Mouse (Mus musculus): ENCODE measurements at regions not wholly inside any gene's neighbourhood (a gene's known extent, or its start where the extent isn't known, plus 50 kb on each side); places are given as distances from the start of the nearest gene placed in this dataset.

GRCm38 (mm10) chr13:31681571-31681970, 56.0 kb downstream of the Foxf2 start:
- Histone ChIP-seq H3K9ac (no peak overlapping the region), H3K36me3 (no peaks in the 10 kb centered on the region), H3K27ac (no peak overlapping the region), H3K4me2 (no peak overlapping the region), H3K4me3 (replicated peaks) (no peak overlapping the region), H3K4me1 (replicated peaks) (no peaks in the 10 kb centered on the region), H3K9me3 (replicated peaks) (no peaks in the 10 kb centered on the region), H3K27me3 (no peaks in the 10 kb centered on the region)
- WGBS (ENCODE audit: insufficient replicate concordance): 53% methylated on average over 4 of the region's 4 CpGs
- no peak for DNase-seq
- no peak for ATAC-seq (ENCODE audit: low read depth)

- H3K9ac ChIP-seq: no peak overlapping the region
- H3K27ac ChIP-seq: no peak overlapping the region
- H3K36me3 ChIP-seq: no peaks in the 10 kb centered on the region
- no peaks in the 10 kb centered on the region for H3K9me3 ChIP-seq (replicated peaks)
- 36% methylated on average over 5 of the region's 5 CpGs for WGBS (ENCODE audit: insufficient replicate concordance)
- no peak overlapping the region for H3K4me2 ChIP-seq
- no peaks in the 10 kb centered on the region for H3K27me3 ChIP-seq
- no peak overlapping the region for H3K4me3 ChIP-seq (replicated peaks)
- DNase-seq: no peak
- ATAC-seq (ENCODE audit: low read depth): no peak
- no peaks in the 10 kb centered on the region for H3K4me1 ChIP-seq (replicated peaks)
These were observed 57.7 kb downstream of the Foxf2 start for GRCm38 (mm10) chr13:31683311-31683710.

- no peak overlapping the region for H3K4me3 ChIP-seq (replicated peaks)
- 60% methylated on average over 3 of the region's 3 CpGs for WGBS (ENCODE audit: insufficient replicate concordance)
- H3K9ac ChIP-seq: no peak overlapping the region
- H3K27ac ChIP-seq: no peak overlapping the region
- no peaks in the 10 kb centered on the region for H3K36me3 ChIP-seq
- ATAC-seq (ENCODE audit: low read depth) (no peak), DNase-seq (no peak)
- H3K4me1 ChIP-seq (replicated peaks): no peaks in the 10 kb centered on the region
- H3K4me2 ChIP-seq: no peak overlapping the region
- H3K27me3 ChIP-seq: no peaks in the 10 kb centered on the region
- H3K9me3 ChIP-seq (replicated peaks): no peaks in the 10 kb centered on the region
These were observed 62.9 kb downstream of the Foxf2 start for GRCm38 (mm10) chr13:31688531-31688930.

- no peak overlapping the region for H3K4me3 ChIP-seq (replicated peaks)
- no peaks in the 10 kb centered on the region for H3K9me3 ChIP-seq (replicated peaks)
- DNase-seq (peak; percentile 22), ATAC-seq (ENCODE audit: low read depth) (no peak)
- no peak overlapping the region for H3K4me2 ChIP-seq
- no peak overlapping the region for H3K9ac ChIP-seq
- 0% methylated on average over 1 of the region's 1 CpGs for WGBS (ENCODE audit: insufficient replicate concordance)
- H3K27me3 ChIP-seq: no peaks in the 10 kb centered on the region
- H3K36me3 ChIP-seq: no peaks in the 10 kb centered on the region
- no peak overlapping the region for H3K27ac ChIP-seq
- H3K4me1 ChIP-seq (replicated peaks): no peaks in the 10 kb centered on the region
These were observed 63.7 kb downstream of the Foxf2 start for GRCm38 (mm10) chr13:31689317-31689716.

GRCm38 (mm10) chr13:31695725-31696124, 70.1 kb downstream of the Foxf2 start:
- 45% methylated on average over 7 of the region's 7 CpGs for WGBS (ENCODE audit: insufficient replicate concordance)
- Histone ChIP-seq H3K9ac (no peak overlapping the region), H3K27ac (no peak overlapping the region), H3K9me3 (replicated peaks) (no peaks in the 10 kb centered on the region), H3K36me3 (no peaks in the 10 kb centered on the region), H3K27me3 (no peaks in the 10 kb centered on the region), H3K4me3 (replicated peaks) (no peak overlapping the region), H3K4me2 (no peak overlapping the region), H3K4me1 (replicated peaks) (no peaks in the 10 kb centered on the region)
- no peak for DNase-seq
- no peak for ATAC-seq (ENCODE audit: low read depth)

GRCm38 (mm10) chr13:31704199-31704598, 78.6 kb downstream of the Foxf2 start:
- Histone ChIP-seq H3K36me3 (no peaks in the 10 kb centered on the region), H3K9me3 (replicated peaks) (no peaks in the 10 kb centered on the region), H3K27me3 (no peaks in the 10 kb centered on the region), H3K9ac (no peak overlapping the region), H3K27ac (no peak overlapping the region), H3K4me3 (replicated peaks) (no peak overlapping the region), H3K4me1 (replicated peaks) (no peaks in the 10 kb centered on the region), H3K4me2 (no peak overlapping the region)
- DNase-seq (no peak), ATAC-seq (ENCODE audit: low read depth) (no peak)
- WGBS (ENCODE audit: insufficient replicate concordance): 47% methylated on average over 1 of the region's 1 CpGs

GRCm38 (mm10) chr13:31705406-31705805, 79.8 kb downstream of the Foxf2 start:
- no peak for DNase-seq
- H3K4me1 ChIP-seq (replicated peaks): no peaks in the 10 kb centered on the region
- ATAC-seq (ENCODE audit: low read depth): no peak
- no peak overlapping the region for H3K9ac ChIP-seq
- H3K36me3 ChIP-seq: no peaks in the 10 kb centered on the region
- 37% methylated on average over 2 of the region's 2 CpGs for WGBS (ENCODE audit: insufficient replicate concordance)
- H3K9me3 ChIP-seq (replicated peaks): no peaks in the 10 kb centered on the region
- H3K4me3 ChIP-seq (replicated peaks): no peak overlapping the region
- no peak overlapping the region for H3K27ac ChIP-seq
- H3K27me3 ChIP-seq: no peaks in the 10 kb centered on the region
- H3K4me2 ChIP-seq: no peak overlapping the region

- H3K27ac ChIP-seq: no peak overlapping the region
- no peaks in the 10 kb centered on the region for H3K36me3 ChIP-seq
- no peaks in the 10 kb centered on the region for H3K27me3 ChIP-seq
- DNase-seq: no peak
- 61% methylated on average over 6 of the region's 6 CpGs for WGBS (ENCODE audit: insufficient replicate concordance)
- no peak overlapping the region for H3K9ac ChIP-seq
- no peak overlapping the region for H3K4me3 ChIP-seq (replicated peaks)
- ATAC-seq (ENCODE audit: low read depth): no peak
- no peak overlapping the region for H3K4me2 ChIP-seq
- H3K9me3 ChIP-seq (replicated peaks): no peaks in the 10 kb centered on the region
- no peaks in the 10 kb centered on the region for H3K4me1 ChIP-seq (replicated peaks)
These were observed 85.1 kb downstream of the Foxf2 start for GRCm38 (mm10) chr13:31710681-31711080.

- no peak for DNase-seq
- Histone ChIP-seq H3K4me2 (no peak overlapping the region), H3K4me3 (replicated peaks) (no peak overlapping the region), H3K9ac (no peak overlapping the region), H3K36me3 (no peaks in the 10 kb centered on the region), H3K27ac (no peak overlapping the region), H3K9me3 (replicated peaks) (no peaks in the 10 kb centered on the region), H3K27me3 (no peaks in the 10 kb centered on the region), H3K4me1 (replicated peaks) (no peaks in the 10 kb centered on the region)
- no peak for ATAC-seq (ENCODE audit: low read depth)
- 65% methylated on average over 2 of the region's 2 CpGs for WGBS (ENCODE audit: insufficient replicate concordance)
These were observed 90.1 kb downstream of the Foxf2 start for GRCm38 (mm10) chr13:31715683-31716082.

- DNase-seq (no peak), ATAC-seq (ENCODE audit: low read depth) (no peak)
- H3K4me2 ChIP-seq: no peak overlapping the region
- no peak overlapping the region for H3K4me3 ChIP-seq (replicated peaks)
- H3K4me1 ChIP-seq (replicated peaks): no peaks in the 10 kb centered on the region
- 11% methylated on average over 2 of the region's 2 CpGs for WGBS (ENCODE audit: insufficient replicate concordance)
- H3K9me3 ChIP-seq (replicated peaks): no peaks in the 10 kb centered on the region
- H3K27me3 ChIP-seq: no peaks in the 10 kb centered on the region
- H3K27ac ChIP-seq: no peak overlapping the region
- no peak overlapping the region for H3K9ac ChIP-seq
- H3K36me3 ChIP-seq: no peaks in the 10 kb centered on the region
These were observed 89.7 kb upstream of the Foxc1 start for GRCm38 (mm10) chr13:31716771-31717170.

- no peak for ATAC-seq (ENCODE audit: low read depth)
These were observed 85.7 kb upstream of the Foxc1 start for GRCm38 (mm10) chr13:31720731-31721130.

GRCm38 (mm10) chr13:31728862-31729261, 77.6 kb upstream of the Foxc1 start:
- H3K4me2 ChIP-seq: no peak overlapping the region
- 65% methylated on average over 2 of the region's 2 CpGs for WGBS (ENCODE audit: insufficient replicate concordance)

More at GRCm38 (mm10) chr13:31720731-31721130, 85.7 kb upstream of the Foxc1 start:
- WGBS (ENCODE audit: insufficient replicate concordance): 44% methylated on average over 2 of the region's 2 CpGs
- Histone ChIP-seq H3K9me3 (replicated peaks) (no peaks in the 10 kb centered on the region), H3K4me3 (replicated peaks) (no peak overlapping the region), H3K4me2 (no peak overlapping the region), H3K36me3 (no peaks in the 10 kb centered on the region), H3K27me3 (no peaks in the 10 kb centered on the region), H3K9ac (no peak overlapping the region), H3K27ac (no peak overlapping the region), H3K4me1 (replicated peaks) (no peaks in the 10 kb centered on the region)
- DNase-seq: no peak

More at GRCm38 (mm10) chr13:31728862-31729261, 77.6 kb upstream of the Foxc1 start:
- Histone ChIP-seq H3K36me3 (no peaks in the 10 kb centered on the region), H3K4me1 (replicated peaks) (no peaks in the 10 kb centered on the region), H3K9me3 (replicated peaks) (no peaks in the 10 kb centered on the region), H3K27me3 (no peaks in the 10 kb centered on the region), H3K27ac (no peak overlapping the region), H3K4me3 (replicated peaks) (no peak overlapping the region), H3K9ac (no peak overlapping the region)
- no peak for ATAC-seq (ENCODE audit: low read depth)
- DNase-seq: no peak
